Mouse (Mus musculus): ENCODE measurements around the gene Creb3.
A peak's percentile ranks its signal among the peaks of the same experiment; 100 is the strongest.
"Not testable (repeated sequence)": the region's sequence is repeated elsewhere in the genome, so short reads cannot be mapped to it uniquely, and the experiment has no call there.

Creb3 gene

GRCm38 (mm10) chr4:43561997-43562768 lies at the start of gene Creb3, which contains the start of gene Tln1:
Creb3 (plus strand) TSS chr4:43562332.
Tln1 (minus strand) TSS chr4:43562691.
- peak; percentile 93 for DNase-seq

GRCm38 (mm10) chr4:43512653-43513052 lies 49.5 kb upstream of the Creb3 start:
- DNase-seq, result no peak

GRCm38 (mm10) chr4:43513300-43513699 lies 48.8 kb upstream of the Creb3 start:
- DNase-seq, result no peak

GRCm38 (mm10) chr4:43513791-43514190 lies 48.3 kb upstream of the Creb3 start:
- DNase-seq, result no peak

- no peak for DNase-seq
Observed at GRCm38 (mm10) chr4:43515764-43516708, 46.1 kb upstream of the Creb3 start.

GRCm38 (mm10) chr4:43519551-43519950 lies 42.6 kb upstream of the Creb3 start:
- no peak for DNase-seq

GRCm38 (mm10) chr4:43519956-43520355 lies 42.2 kb upstream of the Creb3 start:
- peak; percentile 95 for DNase-seq

- no peak for DNase-seq
Observed at GRCm38 (mm10) chr4:43527880-43528279, 34.3 kb upstream of the Creb3 start.

- no peak for DNase-seq
Observed at GRCm38 (mm10) chr4:43528487-43528886, 33.6 kb upstream of the Creb3 start.

GRCm38 (mm10) chr4:43530081-43530501 lies 32.0 kb upstream of the Creb3 start:
- DNase-seq, result no peak

- DNase-seq, result peak; percentile 85
Observed at GRCm38 (mm10) chr4:43530581-43530980, 31.6 kb upstream of the Creb3 start.

- no peak for DNase-seq
Observed at GRCm38 (mm10) chr4:43533270-43533669, 28.9 kb upstream of the Creb3 start.

GRCm38 (mm10) chr4:43535628-43536027 lies 26.5 kb upstream of the Creb3 start:
- DNase-seq, result no peak

GRCm38 (mm10) chr4:43536031-43536430 lies 26.1 kb upstream of the Creb3 start:
- DNase-seq, result no peak

GRCm38 (mm10) chr4:43542044-43542443 lies 20.1 kb upstream of the Creb3 start:
- DNase-seq, result no peak

- no peak for DNase-seq
Observed at GRCm38 (mm10) chr4:43546375-43547047, 15.6 kb upstream of the Creb3 start.

GRCm38 (mm10) chr4:43547160-43547559 lies 15.0 kb upstream of the Creb3 start:
- DNase-seq, result no peak

GRCm38 (mm10) chr4:43549055-43549454 lies 13.1 kb upstream of the Creb3 start:
- DNase-seq, result no peak

GRCm38 (mm10) chr4:43551854-43552253 lies 10.3 kb upstream of the Creb3 start:
- DNase-seq, result not testable (repeated sequence)

- DNase-seq, result no peak
Observed at GRCm38 (mm10) chr4:43552437-43552836, 9.7 kb upstream of the Creb3 start.

- no peak for DNase-seq
Observed at GRCm38 (mm10) chr4:43553891-43554290, 8.2 kb upstream of the Creb3 start.

GRCm38 (mm10) chr4:43555926-43556325 lies 6.2 kb upstream of the Creb3 start:
- no peak for DNase-seq

GRCm38 (mm10) chr4:43558028-43558630 lies 4.0 kb upstream of the Creb3 start:
- DNase-seq, result peak; percentile 56

Data from lung, postnatal 14 days (tissue).